Mouse (Mus musculus): ENCODE measurements around the gene Rbfox1. TPM values are rescaled to one million over a fixed set of nuclear protein-coding genes. Genes with fewer than 3 reads are reported as not detected.

Rbfox1 gene
- polyA plus RNA-seq, 1 experiment from 2014 or later, result not detected

GRCm38 (mm10) chr16:7164153-7164737, 1279.1 kb downstream of the Rbfox1 start:
- Histone ChIP-seq H3K27ac (no peak overlapping the region), H3K4me3 (ENCODE audit: inconsistent target) (no peak overlapping the region), H3K79me2 (ENCODE audit: inconsistent target) (no peaks in the 10 kb centered on the region), H3K36me3 (ENCODE audit: inconsistent target) (no peaks in the 10 kb centered on the region)
- WGBS (ENCODE audit: missing documents), result 90% methylated on average over 8 of the region's 8 CpGs

- Histone ChIP-seq H3K27ac (no peak overlapping the region), H3K79me2 (ENCODE audit: inconsistent target) (no peaks in the 10 kb centered on the region), H3K36me3 (ENCODE audit: inconsistent target) (no peaks in the 10 kb centered on the region), H3K4me3 (ENCODE audit: inconsistent target) (no peak overlapping the region)
- WGBS (ENCODE audit: missing documents), result 94% methylated on average over 2 of the region's 2 CpGs
These were observed 1290.8 kb downstream of the Rbfox1 start for GRCm38 (mm10) chr16:7175960-7176359.

- H3K36me3 ChIP-seq (ENCODE audit: inconsistent target), result no peaks in the 10 kb centered on the region
- 43% methylated on average over 2 of the region's 2 CpGs for WGBS (ENCODE audit: missing documents)
- H3K27ac ChIP-seq, result no peak overlapping the region
These were observed 1302.6 kb downstream of the Rbfox1 start for GRCm38 (mm10) chr16:7187788-7188187.

GRCm38 (mm10) chr16:7193535-7193934, 1308.4 kb downstream of the Rbfox1 start:
- Histone ChIP-seq H3K27ac (no peak overlapping the region), H3K79me2 (ENCODE audit: inconsistent target) (no peaks in the 10 kb centered on the region), H3K36me3 (ENCODE audit: inconsistent target) (no peaks in the 10 kb centered on the region), H3K4me3 (ENCODE audit: inconsistent target) (no peak overlapping the region)
- WGBS (ENCODE audit: missing documents), result 81% methylated on average over 5 of the region's 5 CpGs

More at GRCm38 (mm10) chr16:7187788-7188187, 1302.6 kb downstream of the Rbfox1 start:
- Histone ChIP-seq H3K4me3 (ENCODE audit: inconsistent target) (no peak overlapping the region), H3K79me2 (ENCODE audit: inconsistent target) (no peaks in the 10 kb centered on the region)

GRCm38 (mm10) chr16:7197953-7198352, 1312.8 kb downstream of the Rbfox1 start:
- Histone ChIP-seq H3K36me3 (ENCODE audit: inconsistent target) (no peaks in the 10 kb centered on the region), H3K27ac (no peak overlapping the region), H3K79me2 (ENCODE audit: inconsistent target) (no peaks in the 10 kb centered on the region), H3K4me3 (ENCODE audit: inconsistent target) (no peak overlapping the region)
- WGBS (ENCODE audit: missing documents), result 100% methylated on average over 5 of the region's 5 CpGs

GRCm38 (mm10) chr16:7200239-7200638, 1315.1 kb downstream of the Rbfox1 start:
- no peak overlapping the region for H3K4me3 ChIP-seq (ENCODE audit: inconsistent target)
- H3K27ac ChIP-seq, result no peak overlapping the region
- 94% methylated on average over 3 of the region's 3 CpGs for WGBS (ENCODE audit: missing documents)
- H3K79me2 ChIP-seq (ENCODE audit: inconsistent target), result no peaks in the 10 kb centered on the region
- no peaks in the 10 kb centered on the region for H3K36me3 ChIP-seq (ENCODE audit: inconsistent target)

GRCm38 (mm10) chr16:7201816-7202215, 1316.7 kb downstream of the Rbfox1 start:
- Histone ChIP-seq H3K4me3 (ENCODE audit: inconsistent target) (no peak overlapping the region), H3K27ac (no peak overlapping the region), H3K36me3 (ENCODE audit: inconsistent target) (no peaks in the 10 kb centered on the region), H3K79me2 (ENCODE audit: inconsistent target) (no peaks in the 10 kb centered on the region)
- WGBS (ENCODE audit: missing documents), result 83% methylated on average over 4 of the region's 4 CpGs

- Histone ChIP-seq H3K4me3 (ENCODE audit: inconsistent target) (no peak overlapping the region), H3K27ac (no peak overlapping the region), H3K36me3 (ENCODE audit: inconsistent target) (no peaks in the 10 kb centered on the region), H3K79me2 (ENCODE audit: inconsistent target) (no peaks in the 10 kb centered on the region)
- WGBS (ENCODE audit: missing documents), result 86% methylated on average over 2 of the region's 2 CpGs
These were observed 1321.2 kb downstream of the Rbfox1 start for GRCm38 (mm10) chr16:7206116-7206900.

GRCm38 (mm10) chr16:7207599-7207998, 1322.4 kb downstream of the Rbfox1 start:
- Histone ChIP-seq H3K27ac (no peak overlapping the region), H3K79me2 (ENCODE audit: inconsistent target) (no peaks in the 10 kb centered on the region), H3K4me3 (ENCODE audit: inconsistent target) (no peak overlapping the region), H3K36me3 (ENCODE audit: inconsistent target) (no peaks in the 10 kb centered on the region)
- WGBS (ENCODE audit: missing documents), result 92% methylated on average over 2 of the region's 2 CpGs

GRCm38 (mm10) chr16:7212756-7213155, 1327.6 kb downstream of the Rbfox1 start:
- H3K36me3 ChIP-seq (ENCODE audit: inconsistent target), result no peaks in the 10 kb centered on the region
- no peak overlapping the region for H3K4me3 ChIP-seq (ENCODE audit: inconsistent target)
- H3K27ac ChIP-seq, result no peak overlapping the region
- no peaks in the 10 kb centered on the region for H3K79me2 ChIP-seq (ENCODE audit: inconsistent target)
- 75% methylated on average over 4 of the region's 4 CpGs for WGBS (ENCODE audit: missing documents)

GRCm38 (mm10) chr16:7223265-7223664, 1338.1 kb downstream of the Rbfox1 start:
- 84% methylated on average over 2 of the region's 2 CpGs for WGBS (ENCODE audit: missing documents)
- H3K27ac ChIP-seq, result no peak overlapping the region
- no peaks in the 10 kb centered on the region for H3K36me3 ChIP-seq (ENCODE audit: inconsistent target)
- H3K79me2 ChIP-seq (ENCODE audit: inconsistent target), result no peaks in the 10 kb centered on the region
- no peak overlapping the region for H3K4me3 ChIP-seq (ENCODE audit: inconsistent target)

- no peak overlapping the region for H3K4me3 ChIP-seq (ENCODE audit: inconsistent target)
- H3K79me2 ChIP-seq (ENCODE audit: inconsistent target), result no peaks in the 10 kb centered on the region
- no peak overlapping the region for H3K27ac ChIP-seq
- WGBS (ENCODE audit: missing documents), result 96% methylated on average over 3 of the region's 3 CpGs
- H3K36me3 ChIP-seq (ENCODE audit: inconsistent target), result no peaks in the 10 kb centered on the region
These were observed 1340.8 kb downstream of the Rbfox1 start for GRCm38 (mm10) chr16:7226000-7226399.

- Histone ChIP-seq H3K36me3 (ENCODE audit: inconsistent target) (no peaks in the 10 kb centered on the region), H3K4me3 (ENCODE audit: inconsistent target) (no peak overlapping the region), H3K79me2 (ENCODE audit: inconsistent target) (no peaks in the 10 kb centered on the region), H3K27ac (no peak overlapping the region)
- 85% methylated on average over 5 of the region's 5 CpGs for WGBS (ENCODE audit: missing documents)
These were observed 1343.1 kb downstream of the Rbfox1 start for GRCm38 (mm10) chr16:7228246-7228645.

- Histone ChIP-seq H3K27ac (no peak overlapping the region), H3K79me2 (ENCODE audit: inconsistent target) (no peaks in the 10 kb centered on the region), H3K36me3 (ENCODE audit: inconsistent target) (no peaks in the 10 kb centered on the region), H3K4me3 (ENCODE audit: inconsistent target) (no peak overlapping the region)
- 72% methylated on average over 4 of the region's 4 CpGs for whole genome bisulfite sequencing (ENCODE audit: missing documents)
These were observed 1344.1 kb downstream of the Rbfox1 start for GRCm38 (mm10) chr16:7229232-7229631.

- Histone ChIP-seq H3K79me2 (ENCODE audit: inconsistent target) (no peaks in the 10 kb centered on the region), H3K4me3 (ENCODE audit: inconsistent target) (no peak overlapping the region), H3K27ac (no peak overlapping the region), H3K36me3 (ENCODE audit: inconsistent target) (no peaks in the 10 kb centered on the region)
- 82% methylated on average over 3 of the region's 3 CpGs for WGBS (ENCODE audit: missing documents)
These were observed 1356.5 kb downstream of the Rbfox1 start for GRCm38 (mm10) chr16:7241627-7242026.
